Mouse (Mus musculus): ENCODE data around the gene Slc35d2.

DNA sequence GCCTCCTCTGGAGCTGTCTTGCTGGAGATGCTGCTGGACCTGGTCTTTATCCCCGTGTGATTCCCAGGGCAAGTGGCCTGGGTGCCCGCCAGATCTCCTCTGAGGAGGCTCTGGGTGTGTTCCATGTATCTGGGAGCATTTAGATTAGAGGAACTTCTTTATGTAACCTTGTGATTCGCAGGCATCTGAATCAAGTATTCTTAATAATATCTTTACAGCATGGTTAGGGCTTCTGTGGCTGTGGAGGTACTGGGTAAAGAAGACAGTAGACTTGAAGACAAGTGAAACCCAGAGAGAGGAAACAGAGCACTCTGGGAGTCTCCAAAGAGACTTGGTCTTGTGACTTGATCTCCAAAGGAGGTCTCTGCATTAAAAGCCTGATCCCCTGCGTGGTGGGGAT, 40.0 kb downstream of the Slc35d2 start, which contains the start of gene Hsd17b3:
- no peak for TF ChIP-seq GATA1 (IDR thresholded peaks at IDR 0.05; ENCODE audit: low read length)
- no peak for TF ChIP-seq TAL1 (IDR thresholded peaks at IDR 0.05; ENCODE audit: low read length)
